Mouse (Mus musculus): ENCODE results near the gene Tshz2. TPM values are rescaled to one million over a fixed set of nuclear protein-coding genes. Genes with fewer than 3 reads are reported as not detected.

Gene Tshz2
- polyA plus RNA-seq, 1 experiment, result 5.8 TPM

GRCm38 (mm10) chr2:169695025-169695424, 62.2 kb downstream of the Tshz2 start:
- peaks cover 10% of the 10 kb centered on the region for H3K4me1 ChIP-seq (ENCODE audit: control insufficient read depth, insufficient read depth, insufficient read length, low read length)
- H3K36me3 ChIP-seq (ENCODE audit: control insufficient read depth, insufficient read depth, low read length), result no peaks in the 10 kb centered on the region
- H3K27ac ChIP-seq (ENCODE audit: insufficient read depth, low read depth, low read length), result no peak overlapping the region
- 17% methylated on average over 9 of the region's 9 CpGs for WGBS
- no peaks in the 10 kb centered on the region for H3K27me3 ChIP-seq (ENCODE audit: control insufficient read depth, insufficient read depth, low read length)
- H3K4me3 ChIP-seq (ENCODE audit: low read depth, low read length), result no peak overlapping the region
- TF ChIP-seq CTCF (IDR thresholded peaks at IDR 0.05; ENCODE audit: extremely low read depth, insufficient read length, insufficient replicate concordance, low read depth, low read length) (no peak), POLR2A (IDR thresholded peaks at IDR 0.05; ENCODE audit: low read depth, low read length) (no peak)

- no peaks in the 10 kb centered on the region for H3K36me3 ChIP-seq (ENCODE audit: control insufficient read depth, insufficient read depth, low read length)
- H3K4me1 ChIP-seq (ENCODE audit: control insufficient read depth, insufficient read depth, insufficient read length, low read length), result peaks cover 10% of the 10 kb centered on the region
- 75% methylated on average over 5 of the region's 5 CpGs for WGBS
- TF ChIP-seq POLR2A (IDR thresholded peaks at IDR 0.05; ENCODE audit: low read depth, low read length), result no peak
- TF ChIP-seq CTCF (IDR thresholded peaks at IDR 0.05; ENCODE audit: extremely low read depth, insufficient read length, insufficient replicate concordance, low read depth, low read length), result no peak
- peak overlapping the region; percentile 17 for H3K27ac ChIP-seq (ENCODE audit: insufficient read depth, low read depth, low read length)
- H3K27me3 ChIP-seq (ENCODE audit: control insufficient read depth, insufficient read depth, low read length), result no peaks in the 10 kb centered on the region
- no peak overlapping the region for H3K4me3 ChIP-seq (ENCODE audit: low read depth, low read length)
These were observed 66.3 kb downstream of the Tshz2 start for GRCm38 (mm10) chr2:169699141-169699540.

- peaks cover 7% of the 10 kb centered on the region for H3K4me1 ChIP-seq (ENCODE audit: control insufficient read depth, insufficient read depth, insufficient read length, low read length)
- 57% methylated on average over 7 of the region's 7 CpGs for WGBS
- H3K4me3 ChIP-seq (ENCODE audit: low read depth, low read length), result no peak overlapping the region
- no peaks in the 10 kb centered on the region for H3K27me3 ChIP-seq (ENCODE audit: control insufficient read depth, insufficient read depth, low read length)
- TF ChIP-seq POLR2A (IDR thresholded peaks at IDR 0.05; ENCODE audit: low read depth, low read length), result no peak
- TF ChIP-seq CTCF (IDR thresholded peaks at IDR 0.05; ENCODE audit: extremely low read depth, insufficient read length, insufficient replicate concordance, low read depth, low read length), result no peak
- no peaks in the 10 kb centered on the region for H3K36me3 ChIP-seq (ENCODE audit: control insufficient read depth, insufficient read depth, low read length)
- H3K27ac ChIP-seq (ENCODE audit: insufficient read depth, low read depth, low read length), result peak overlapping the region; percentile 17
These were observed 67.2 kb downstream of the Tshz2 start for GRCm38 (mm10) chr2:169699862-169700511.

GRCm38 (mm10) chr2:169702725-169703486, 70.1 kb downstream of the Tshz2 start:
- 71% methylated on average over 15 of the region's 15 CpGs for WGBS
- TF ChIP-seq CTCF (IDR thresholded peaks at IDR 0.05; ENCODE audit: extremely low read depth, insufficient read length, insufficient replicate concordance, low read depth, low read length) (no peak), POLR2A (IDR thresholded peaks at IDR 0.05; ENCODE audit: low read depth, low read length) (no peak)
- no peak overlapping the region for H3K27ac ChIP-seq (ENCODE audit: insufficient read depth, low read depth, low read length)
- no peaks in the 10 kb centered on the region for H3K27me3 ChIP-seq (ENCODE audit: control insufficient read depth, insufficient read depth, low read length)
- no peaks in the 10 kb centered on the region for H3K36me3 ChIP-seq (ENCODE audit: control insufficient read depth, insufficient read depth, low read length)
- no peak overlapping the region for H3K4me3 ChIP-seq (ENCODE audit: low read depth, low read length)
- peaks cover 4% of the 10 kb centered on the region; the same call in 1 of the 2 replicates for H3K4me1 ChIP-seq (ENCODE audit: control insufficient read depth, insufficient read depth, insufficient read length, low read length)

GRCm38 (mm10) chr2:169721793-169722326, 89.0 kb downstream of the Tshz2 start:
- Histone ChIP-seq H3K4me3 (ENCODE audit: low read depth, low read length) (no peak overlapping the region), H3K4me1 (ENCODE audit: control insufficient read depth, insufficient read depth, insufficient read length, low read length) (no peaks in the 10 kb centered on the region; the same call in 1 of the 2 replicates), H3K27me3 (ENCODE audit: control insufficient read depth, insufficient read depth, low read length) (no peaks in the 10 kb centered on the region), H3K36me3 (ENCODE audit: control insufficient read depth, insufficient read depth, low read length) (no peaks in the 10 kb centered on the region), H3K27ac (ENCODE audit: insufficient read depth, low read depth, low read length) (no peak overlapping the region; the same call in 1 of the 2 replicates)
- TF ChIP-seq CTCF (IDR thresholded peaks at IDR 0.05; ENCODE audit: extremely low read depth, insufficient read length, insufficient replicate concordance, low read depth, low read length) (no peak), POLR2A (IDR thresholded peaks at IDR 0.05; ENCODE audit: low read depth, low read length) (no peak)
- 82% methylated on average over 18 of the region's 18 CpGs for WGBS

DNA sequence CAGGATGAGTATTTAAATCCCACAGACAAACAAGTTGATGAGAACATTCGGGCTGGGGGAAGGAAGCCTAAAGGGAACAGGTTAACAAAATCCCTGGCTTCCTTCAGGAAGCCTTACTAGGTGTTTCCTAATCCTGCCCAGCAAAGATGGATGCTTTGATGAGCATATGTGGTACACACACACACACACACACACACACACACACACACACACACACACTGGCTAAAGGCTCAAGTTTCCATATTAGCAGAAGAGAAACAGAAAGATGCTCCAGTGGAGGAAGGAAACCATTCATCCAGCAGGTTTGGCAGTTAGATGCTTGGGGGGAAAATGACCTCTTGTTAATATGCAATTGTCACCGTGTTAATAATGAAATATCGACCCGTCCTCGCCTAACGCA, 89.5 kb downstream of the Tshz2 start:
- no peak for TF ChIP-seq POLR2A (IDR thresholded peaks at IDR 0.05; ENCODE audit: low read depth, low read length)
- TF ChIP-seq CTCF (IDR thresholded peaks at IDR 0.05; ENCODE audit: extremely low read depth, insufficient read length, insufficient replicate concordance, low read depth, low read length), result no peak
- Histone ChIP-seq H3K27me3 (ENCODE audit: control insufficient read depth, insufficient read depth, low read length) (no peaks in the 10 kb centered on the region), H3K36me3 (ENCODE audit: control insufficient read depth, insufficient read depth, low read length) (no peaks in the 10 kb centered on the region), H3K4me1 (ENCODE audit: control insufficient read depth, insufficient read depth, insufficient read length, low read length) (no peaks in the 10 kb centered on the region; the same call in 1 of the 2 replicates), H3K4me3 (ENCODE audit: low read depth, low read length) (no peak overlapping the region), H3K27ac (ENCODE audit: insufficient read depth, low read depth, low read length) (peak overlapping the region; percentile 51; the same call in 1 of the 2 replicates)
- 77% methylated on average over 6 of the region's 6 CpGs for WGBS

Data from small intestine, adult 2 months (tissue).